Mouse (Mus musculus): Measurements from ENCODE around the gene Cntn3. TPM values are rescaled to one million over a fixed set of nuclear protein-coding genes. Genes with fewer than 3 reads are reported as not detected.

Gene Cntn3
- polyA plus RNA-seq, 3 experiments from 2014 or later, result not detected

GRCm38 (mm10) chr6:102478320-102479080, 94.4 kb downstream of the Cntn3 start:
- ATAC-seq, result no peak

GRCm38 (mm10) chr6:102438353-102438752, 134.5 kb downstream of the Cntn3 start:
- ATAC-seq, result no peak

GRCm38 (mm10) chr6:102427549-102427948, 145.4 kb downstream of the Cntn3 start:
- ATAC-seq, result no peak

- no peak for ATAC-seq
Observed at GRCm38 (mm10) chr6:102421781-102422180, 151.1 kb downstream of the Cntn3 start.

- no peak for ATAC-seq
Observed at GRCm38 (mm10) chr6:102388590-102388989, 184.3 kb downstream of the Cntn3 start.

- ATAC-seq, result no peak
Observed at GRCm38 (mm10) chr6:102372112-102372511, 200.8 kb downstream of the Cntn3 start.

GRCm38 (mm10) chr6:102363880-102364279, 209.0 kb downstream of the Cntn3 start:
- no peak for ATAC-seq

GRCm38 (mm10) chr6:102363291-102363832, 209.5 kb downstream of the Cntn3 start:
- ATAC-seq, result no peak

GRCm38 (mm10) chr6:102332144-102332543, 240.8 kb downstream of the Cntn3 start:
- ATAC-seq, result no peak

- ATAC-seq, result no peak
Observed at GRCm38 (mm10) chr6:102326711-102327110, 246.2 kb downstream of the Cntn3 start.

GRCm38 (mm10) chr6:102322614-102323284, 250.2 kb downstream of the Cntn3 start:
- ATAC-seq, result no peak

GRCm38 (mm10) chr6:102319755-102320154, 253.1 kb downstream of the Cntn3 start:
- ATAC-seq, result no peak

- ATAC-seq, result no peak
Observed at GRCm38 (mm10) chr6:102282889-102283288, 290.0 kb downstream of the Cntn3 start.

GRCm38 (mm10) chr6:102231015-102231414, 341.9 kb downstream of the Cntn3 start:
- no peak for ATAC-seq

- no peak for ATAC-seq
Observed at GRCm38 (mm10) chr6:102186316-102186715, 386.6 kb downstream of the Cntn3 start.

- ATAC-seq, result no peak
Observed at GRCm38 (mm10) chr6:102170913-102171312, 402.0 kb downstream of the Cntn3 start.

- no peak for ATAC-seq
Observed at GRCm38 (mm10) chr6:102161186-102161585, 411.7 kb downstream of the Cntn3 start.

GRCm38 (mm10) chr6:102121676-102122075, 451.2 kb downstream of the Cntn3 start:
- no peak for ATAC-seq

GRCm38 (mm10) chr6:102120003-102120402, 452.9 kb downstream of the Cntn3 start:
- ATAC-seq, result no peak

GRCm38 (mm10) chr6:102113629-102114028, 459.3 kb downstream of the Cntn3 start:
- ATAC-seq, result no peak
